Mouse (Mus musculus) hindbrain, embryonic 11.5 days (tissue): ENCODE measurements at regions not wholly inside any gene's neighbourhood (a gene's known extent, or its start where the extent isn't known, plus 50 kb on each side); places are given as distances from the start of the nearest gene placed in this dataset.

ENCODE experiments used
- ATAC-seq: fragments of 200-750 bp; cut with Nextera tagmentation; 2 replicates; pipeline ENCODE4 v1.8.0; 2017; ENCODE audit warnings: mild to moderate bottlenecking, moderate TSS enrichment, moderate library complexity; ENCODE audit not compliant: low FRiP score
- DNase-seq: peaks from one replicate; pipeline ENCODE4 v3.0.0-alpha.2; 2015; ENCODE audit warnings: low spot score
- H3K27ac ChIP-seq: fragments of 300-500 bp; sonication (generic); 2 replicates; pipeline ENCODE4 v1.5.1; 2014; ENCODE audit warnings: mild to moderate bottlenecking, low read depth, low read length
- H3K27me3 ChIP-seq: fragments of 300-500 bp; sonication (generic); 2 replicates; pipeline ENCODE4 v1.6.1; 2014; ENCODE audit warnings: mild to moderate bottlenecking, low read length, moderate library complexity, mixed read lengths; ENCODE audit not compliant: control insufficient read depth, insufficient read depth
- H3K36me3 ChIP-seq: fragments of 300-500 bp; sonication (generic); 2 replicates; pipeline ENCODE4 v1.6.1; 2014; ENCODE audit warnings: mild to moderate bottlenecking, low read length, moderate library complexity, mixed read lengths; ENCODE audit not compliant: control insufficient read depth, insufficient read depth
- H3K4me1 ChIP-seq: fragments of 300-500 bp; sonication (generic); replicated peaks from 2 replicates; pipeline ENCODE4 v1.6.1; 2014; ENCODE audit warnings: low read length, mixed read lengths; ENCODE audit not compliant: control insufficient read depth, insufficient read depth
- H3K4me2 ChIP-seq: fragments of 300-500 bp; sonication (generic); replicated peaks from 2 replicates; pipeline ENCODE4 v1.6.1; 2014; ENCODE audit warnings: mild to moderate bottlenecking, low read depth, low read length
- H3K4me3 ChIP-seq: fragments of 300-500 bp; sonication (generic); 2 replicates; pipeline ENCODE4 v1.5.1; 2014; ENCODE audit warnings: low read depth, low read length
- H3K9ac ChIP-seq: fragments of 300-500 bp; sonication (generic); 2 replicates; pipeline ENCODE4 v1.6.1; 2014; ENCODE audit warnings: low read depth, low read length
- H3K9me3 ChIP-seq: fragments of 300-500 bp; sonication (generic); 2 replicates; pipeline ENCODE4 v1.6.1; 2016; ENCODE audit warnings: low read length; ENCODE audit not compliant: control insufficient read depth
- WGBS: fragments of 180-500 bp; shearing (Covaris S2); extraction: QIAGEN DNeasy Blood & Tissue Kit; methylation state at CpG from one replicate; pipeline ENCODE4 v1.1.7; 2014; 5-methylcytosine and 5-hydroxymethylcytosine counted together

GRCm38 (mm10) chr2:28389703-28390102, 56.9 kb upstream of the Ppp1r26 start:
- peaks cover 14% of the 10 kb centered on the region for H3K4me1 ChIP-seq
- ATAC-seq (no peak), DNase-seq (no peak)
- H3K36me3 ChIP-seq = no peaks in the 10 kb centered on the region
- no peaks in the 10 kb centered on the region for H3K9me3 ChIP-seq
- H3K9ac ChIP-seq = no peak overlapping the region
- H3K27ac ChIP-seq = no peak overlapping the region
- no peak overlapping the region for H3K4me2 ChIP-seq
- WGBS = 86% methylated on average over 5 of the region's 5 CpGs
- H3K4me3 ChIP-seq = no peak overlapping the region
- no peaks in the 10 kb centered on the region for H3K27me3 ChIP-seq

- Histone ChIP-seq H3K9ac (no peak overlapping the region), H3K4me3 (no peak overlapping the region), H3K9me3 (no peaks in the 10 kb centered on the region), H3K27ac (no peak overlapping the region), H3K36me3 (no peaks in the 10 kb centered on the region), H3K4me1 (no peaks in the 10 kb centered on the region), H3K27me3 (no peaks in the 10 kb centered on the region), H3K4me2 (no peak overlapping the region)
- no peak for DNase-seq
- no peak for ATAC-seq
- 85% methylated on average over 6 of the region's 6 CpGs for WGBS
Observed at GRCm38 (mm10) chr2:28395391-28395790, 51.2 kb upstream of the Ppp1r26 start.
